Mouse (Mus musculus): ENCODE measurements around the gene Gpr45.
A peak's percentile ranks its signal among the peaks of the same experiment; 100 is the strongest.
"Not testable (repeated sequence)": the region's sequence is repeated elsewhere in the genome, so short reads cannot be mapped to it uniquely, and the experiment has no call there.

Gene Gpr45

DNA sequence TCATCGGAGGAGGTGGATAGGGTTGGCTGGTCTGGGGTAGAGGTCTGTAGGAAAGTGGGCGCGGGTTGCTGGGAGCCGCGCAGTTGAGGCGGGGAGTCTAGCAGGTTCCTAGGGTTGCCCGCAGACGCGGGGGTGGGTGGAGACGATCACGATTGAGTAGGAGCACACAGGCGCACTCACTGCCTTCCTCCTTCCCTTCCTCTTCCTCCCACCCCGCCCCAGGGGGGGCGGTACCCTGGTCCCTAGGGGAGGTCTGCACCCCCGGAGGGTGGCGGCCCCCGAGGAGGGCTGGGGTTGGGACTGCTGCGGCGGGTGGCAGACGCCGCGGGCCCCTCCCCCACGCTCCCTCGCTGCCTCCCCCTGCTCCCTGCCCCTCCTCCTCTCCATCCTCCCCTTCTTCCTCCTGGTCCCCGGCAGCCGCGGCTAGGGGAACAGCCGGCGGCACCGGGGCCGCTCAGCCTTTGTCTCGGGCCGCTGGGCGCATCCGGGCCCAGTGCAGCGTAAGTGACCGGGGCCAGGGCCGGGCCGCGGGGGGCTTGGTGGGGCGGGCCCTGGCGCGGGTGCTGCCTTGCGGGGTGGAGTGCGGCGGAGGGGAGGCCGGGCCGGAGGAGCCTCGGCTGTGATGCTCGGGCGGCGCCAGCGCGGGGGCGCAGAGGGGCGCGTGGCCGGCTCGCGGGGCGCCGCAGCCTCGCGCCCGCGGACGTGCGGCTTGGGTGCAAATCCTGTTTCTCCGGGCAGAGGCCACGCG lies at the start of gene Gpr45:
Gpr45 (plus strand) TSS at position 139 of the 748 bp plus-strand sequence.
- DNase-seq (ENCODE audit: low spot score in 2 of 2) = peak; percentile 80

DNA sequence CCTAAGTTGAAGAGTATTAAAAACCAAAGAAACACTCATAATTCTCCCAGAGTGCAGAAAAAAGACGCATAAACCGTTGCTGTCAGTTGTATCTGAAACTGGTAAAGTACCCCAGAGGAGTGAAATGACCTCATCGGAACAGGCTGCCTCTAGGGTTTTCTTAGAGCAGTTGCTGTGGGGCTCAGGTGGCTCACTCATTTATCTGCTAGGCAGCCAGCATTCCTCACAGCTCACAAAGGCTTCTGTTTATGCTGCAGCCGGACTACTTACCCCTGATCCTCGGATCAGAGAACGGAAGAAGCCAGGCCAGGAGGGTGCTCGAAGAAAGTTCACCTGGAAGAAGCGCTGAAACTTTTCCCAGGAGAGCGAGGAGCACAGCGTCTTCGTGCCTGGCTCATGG lies 47.5 kb upstream of the Gpr45 start:
- DNase-seq (ENCODE audit: low spot score in 2 of 2) = no peak

DNA sequence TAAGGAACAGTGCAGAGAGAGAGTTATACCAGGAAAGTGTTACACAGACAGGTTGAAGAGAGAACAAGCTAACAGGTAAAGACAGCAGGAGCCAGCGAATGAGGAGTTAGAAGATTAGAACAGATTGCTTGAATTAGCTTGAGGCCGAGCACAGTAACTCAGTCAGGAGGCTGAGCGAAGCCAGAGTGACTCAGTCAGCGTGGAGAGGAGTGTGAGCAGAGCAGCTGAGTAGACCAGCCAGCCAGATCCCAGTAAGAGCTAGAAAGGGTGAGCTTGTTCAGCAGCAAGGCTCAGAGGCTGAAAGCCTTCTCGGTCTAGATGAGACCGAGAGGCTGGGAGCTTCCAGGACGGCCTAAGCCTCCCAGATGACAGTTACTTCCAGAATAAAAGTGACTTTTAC lies 46.0 kb upstream of the Gpr45 start:
- no peak for DNase-seq (ENCODE audit: low spot score in 2 of 2)

- no peak for DNase-seq (ENCODE audit: low spot score in 2 of 2)
Measured at GRCm38 (mm10) chr1:42907153-42907552, 45.5 kb upstream of the Gpr45 start.

DNA sequence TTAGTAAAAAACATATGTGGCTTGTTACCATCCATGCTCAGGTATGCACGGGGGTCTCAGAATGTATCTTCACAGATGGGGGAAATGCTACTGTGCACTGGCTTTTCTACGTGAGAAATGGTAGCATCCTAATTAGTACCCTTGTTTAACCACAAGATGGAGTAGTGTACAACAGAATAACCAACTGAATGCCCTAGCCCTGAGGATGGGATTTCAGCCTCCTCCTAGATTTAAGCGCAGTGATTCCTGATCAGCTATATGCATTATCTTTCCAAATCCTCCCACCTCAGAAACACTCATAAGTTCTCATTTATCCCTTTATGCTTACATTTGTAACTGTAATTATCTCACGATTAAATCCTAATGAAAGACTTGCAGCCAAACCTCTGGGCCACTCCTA lies 37.6 kb upstream of the Gpr45 start:
- no peak for DNase-seq (ENCODE audit: low spot score in 2 of 2)

GRCm38 (mm10) chr1:42916719-42917118 lies 36.0 kb upstream of the Gpr45 start:
- no peak for DNase-seq (ENCODE audit: low spot score in 2 of 2)

DNA sequence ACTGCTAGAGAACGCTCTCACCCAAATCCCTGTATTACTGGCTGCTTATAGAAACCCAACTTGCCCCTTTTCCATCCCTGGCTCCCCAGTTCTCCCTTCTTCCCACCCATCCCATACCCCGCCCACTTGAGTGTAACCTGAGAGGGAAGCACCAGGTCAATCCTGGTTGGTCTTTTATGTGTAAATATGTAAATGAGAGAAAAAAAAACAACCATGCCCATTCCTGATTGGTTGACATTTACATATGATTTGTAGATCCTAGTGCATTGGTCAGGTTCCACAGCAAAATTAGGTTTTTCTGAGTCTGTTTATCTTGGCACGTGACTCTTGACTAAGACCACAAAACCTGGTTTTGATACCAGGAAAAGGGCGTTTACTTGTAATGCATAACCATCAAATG lies 34.8 kb upstream of the Gpr45 start:
- no peak for DNase-seq (ENCODE audit: low spot score in 2 of 2)

GRCm38 (mm10) chr1:42923924-42924323 lies 28.7 kb upstream of the Gpr45 start:
- no peak for DNase-seq (ENCODE audit: low spot score in 2 of 2)

DNA sequence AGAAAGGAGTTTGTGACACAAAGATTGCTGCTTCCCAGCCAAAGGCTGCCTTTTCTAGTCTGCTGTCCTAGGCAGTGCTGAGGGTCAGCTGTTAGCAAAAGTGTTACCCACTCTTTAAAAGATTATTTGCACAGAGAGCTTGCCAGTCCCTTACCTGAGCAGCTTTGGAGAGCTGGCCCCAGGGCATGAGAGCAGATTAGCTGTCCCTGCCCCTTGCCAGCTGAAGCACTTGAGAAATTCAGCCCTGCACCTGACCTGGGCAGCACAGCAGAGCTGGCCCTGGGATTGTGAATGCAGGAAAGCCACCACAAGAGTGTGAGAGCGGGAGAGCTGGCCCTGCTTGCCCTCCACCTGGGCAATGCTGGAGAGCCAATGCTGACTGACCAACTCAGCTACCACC lies 19.1 kb upstream of the Gpr45 start:
- DNase-seq (ENCODE audit: low spot score in 2 of 2) = no peak

DNA sequence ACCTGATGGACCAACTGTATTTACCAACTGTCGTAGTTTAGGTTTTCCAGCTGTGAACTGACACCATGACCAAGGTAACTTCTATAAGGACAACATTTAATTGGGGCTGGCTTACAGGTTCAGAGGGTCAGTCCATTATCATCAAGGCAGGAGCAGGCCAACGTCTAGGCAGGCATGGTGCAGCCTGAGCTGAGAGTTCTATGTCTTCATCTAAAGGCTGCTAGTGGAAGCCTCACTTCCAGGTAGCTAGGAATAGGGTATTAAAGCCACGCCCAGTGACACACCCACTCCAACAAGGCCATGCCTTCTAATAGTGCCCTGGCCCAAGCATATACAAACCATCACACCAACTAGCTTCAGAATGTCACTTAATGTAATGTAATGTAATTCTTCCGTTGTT lies 4.2 kb upstream of the Gpr45 start:
- DNase-seq (ENCODE audit: low spot score in 2 of 2) = no peak

- DNase-seq (ENCODE audit: low spot score in 2 of 2) = no peak
Measured at GRCm38 (mm10) chr1:42953482-42953822, 780 bp downstream of the Gpr45 start.

- DNase-seq (ENCODE audit: low spot score in 2 of 2) = no peak
Measured at GRCm38 (mm10) chr1:42956828-42957227, 4.2 kb downstream of the Gpr45 start.

- DNase-seq (ENCODE audit: low spot score in 2 of 2) = no peak
Measured at GRCm38 (mm10) chr1:42983082-42983771, 30.6 kb downstream of the Gpr45 start.

- no peak for DNase-seq (ENCODE audit: low spot score in 2 of 2)
Measured at GRCm38 (mm10) chr1:42984119-42984518, 31.4 kb downstream of the Gpr45 start.

DNA sequence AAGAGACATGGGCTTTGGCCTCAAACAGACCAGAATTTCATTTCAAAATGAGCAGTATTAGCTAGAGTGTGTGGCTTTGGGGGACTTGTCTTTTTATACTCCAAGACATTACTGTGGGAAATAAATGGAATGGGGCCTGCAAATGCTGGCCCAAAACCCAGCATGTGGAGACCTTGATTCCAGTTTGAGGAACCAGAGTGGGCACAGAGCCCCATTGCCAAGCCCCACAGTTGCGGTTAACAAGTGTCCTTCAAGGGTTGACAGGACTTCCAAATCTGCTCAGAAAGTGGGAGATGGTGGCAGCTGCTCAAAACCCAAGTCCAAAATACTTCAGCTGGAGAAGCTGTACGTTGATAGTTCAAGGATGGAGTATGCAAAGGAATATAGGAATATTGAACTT lies 36.3 kb downstream of the Gpr45 start:
- peak in 1 of 2 experiments; percentile 27 for DNase-seq (ENCODE audit: low spot score in 2 of 2)

DNA sequence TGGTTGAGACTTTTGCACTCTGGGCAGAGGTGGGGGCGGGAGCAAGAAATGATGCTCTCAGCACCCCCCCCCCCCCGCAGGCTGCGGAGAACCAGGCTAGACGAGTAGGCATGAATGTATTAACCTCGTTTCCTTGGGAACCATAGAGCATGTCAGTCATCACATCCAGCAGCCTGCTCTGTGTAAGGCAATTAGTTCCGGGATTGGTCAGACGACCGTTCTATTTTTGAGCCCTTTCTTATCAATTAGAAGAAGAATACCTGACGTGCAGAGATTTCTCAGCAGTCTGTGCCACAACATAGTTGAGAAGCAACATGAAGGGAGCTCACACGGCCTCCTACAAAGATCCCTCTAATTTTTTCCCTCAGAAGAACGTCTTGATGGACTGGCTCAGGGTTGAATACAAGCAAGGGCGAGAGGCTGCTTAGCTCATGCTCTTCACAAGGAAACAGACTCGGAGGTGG lies 53.4 kb downstream of the Gpr45 start:
- DNase-seq (ENCODE audit: low spot score in 2 of 2) = peak in 1 of 2 experiments; percentile 53

DNA sequence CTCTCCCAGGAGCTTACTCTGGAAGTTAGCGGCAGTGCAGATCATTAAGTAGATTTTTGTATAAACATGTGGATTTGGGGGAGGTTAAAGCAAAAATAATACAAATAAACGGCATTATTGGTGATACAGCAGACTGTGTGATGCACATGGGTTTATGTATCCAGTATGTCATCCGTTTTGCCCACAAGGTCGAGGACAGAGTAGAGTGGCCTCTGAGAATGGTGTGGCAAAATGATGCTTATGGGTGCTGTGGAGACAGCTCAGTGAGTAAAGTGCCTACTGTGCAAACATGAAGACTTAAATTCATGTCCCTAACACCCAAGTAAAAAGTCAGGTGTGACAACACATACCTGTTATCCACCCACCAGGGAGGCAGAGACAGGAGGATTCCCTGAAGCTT lies 53.9 kb downstream of the Gpr45 start:
- DNase-seq (ENCODE audit: low spot score in 2 of 2) = no peak

GRCm38 (mm10) chr1:43010461-43010860 lies 57.8 kb downstream of the Gpr45 start:
- DNase-seq (ENCODE audit: low spot score in 2 of 2) = no peak

DNA sequence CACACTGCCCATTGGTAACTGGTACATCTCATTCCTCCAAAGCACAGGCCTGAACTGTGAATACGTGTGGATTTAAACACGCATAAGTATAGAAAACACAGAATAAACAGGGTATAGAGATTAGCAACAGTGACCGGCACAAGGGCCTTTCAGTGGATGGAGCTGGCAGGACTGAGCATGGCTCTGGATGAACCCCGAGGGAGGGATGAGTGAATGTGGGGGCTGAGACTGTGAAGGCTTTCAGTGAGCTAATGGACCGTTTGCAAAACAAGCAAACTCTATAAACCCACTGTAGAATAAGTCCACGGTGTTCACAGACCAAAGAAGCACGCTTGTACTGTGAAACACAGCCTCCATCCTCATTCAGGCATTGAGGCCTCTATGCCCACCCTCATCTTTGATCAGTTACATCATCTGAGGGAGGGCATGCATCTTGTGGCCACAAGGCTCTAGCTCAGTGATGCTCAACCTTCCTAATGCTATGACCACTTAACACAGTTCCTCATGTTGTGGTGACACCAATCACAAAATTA lies 62.5 kb downstream of the Gpr45 start:
- not testable (repeated sequence) for DNase-seq (ENCODE audit: low spot score in 2 of 2)

DNA sequence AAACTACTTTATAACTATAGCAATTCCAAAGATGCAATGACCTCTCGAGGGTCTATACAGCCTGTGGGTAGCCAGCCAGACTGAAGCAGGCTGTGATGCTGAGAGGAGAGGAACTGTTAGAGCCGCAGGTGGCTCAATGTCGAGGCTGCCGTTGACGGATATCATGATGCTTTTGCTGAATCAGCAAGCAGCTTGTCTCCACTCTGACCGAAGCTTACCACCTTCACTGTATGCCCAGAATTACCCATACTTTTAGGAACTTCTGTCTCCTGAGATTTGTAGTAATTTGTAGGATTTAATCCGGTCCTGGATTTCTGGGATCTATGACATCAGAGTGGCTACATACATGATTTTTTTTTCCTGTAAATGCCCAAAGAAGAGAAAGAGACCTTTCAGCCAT lies 83.3 kb downstream of the Gpr45 start:
- no peak for DNase-seq (ENCODE audit: low spot score in 2 of 2)

DNA sequence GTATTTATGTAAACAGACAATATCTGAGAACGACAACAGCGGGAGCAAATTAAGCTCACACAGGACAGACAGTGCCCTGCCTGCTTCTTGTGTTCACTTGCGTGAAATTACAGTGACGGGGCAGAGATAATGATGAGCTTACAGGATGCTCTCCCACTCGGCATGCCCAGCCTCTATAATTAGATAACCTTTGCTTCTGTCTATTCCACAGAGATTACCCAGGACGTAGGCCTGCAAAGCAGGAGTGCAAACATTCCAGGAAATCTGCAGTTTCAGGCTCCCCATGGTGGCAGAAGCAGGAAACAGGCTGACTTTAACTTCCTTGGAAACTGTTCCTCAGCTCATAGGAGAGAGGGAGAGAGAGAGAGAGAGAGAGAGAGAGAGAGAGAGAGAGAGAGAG lies 89.6 kb downstream of the Gpr45 start:
- peak; percentile 55 to 56 for DNase-seq (ENCODE audit: low spot score in 2 of 2)

GRCm38 (mm10) chr1:43045204-43045982 lies 92.7 kb downstream of the Gpr45 start:
- no peak for DNase-seq (ENCODE audit: low spot score in 2 of 2)

Data from right cerebral cortex, postnatal 10 days (tissue).